Mouse (Mus musculus): ENCODE data around the gene Gm10964.
"Not testable (repeated sequence)": the region's sequence is repeated elsewhere in the genome, so short reads cannot be mapped to it uniquely, and the experiment has no call there.

Gm10964 gene

GRCm38 (mm10) chr3:103779183-103779582 lies 40.0 kb downstream of the Gm10964 start:
- no peak for DNase-seq (ENCODE audit: low spot score)

GRCm38 (mm10) chr3:103780271-103780670 lies 41.1 kb downstream of the Gm10964 start:
- DNase-seq (ENCODE audit: low spot score), result no peak

GRCm38 (mm10) chr3:103780777-103781176 lies 41.6 kb downstream of the Gm10964 start:
- DNase-seq (ENCODE audit: low spot score), result no peak

GRCm38 (mm10) chr3:103782844-103783609 lies 43.9 kb downstream of the Gm10964 start:
- DNase-seq (ENCODE audit: low spot score), result no peak

GRCm38 (mm10) chr3:103787225-103787624 lies 48.1 kb downstream of the Gm10964 start:
- DNase-seq (ENCODE audit: low spot score), result no peak

GRCm38 (mm10) chr3:103789096-103789495 lies 49.9 kb downstream of the Gm10964 start:
- no peak for DNase-seq (ENCODE audit: low spot score)

- peak; percentile 50 for DNase-seq (ENCODE audit: low spot score)
Measured at GRCm38 (mm10) chr3:103789891-103790345, 50.8 kb downstream of the Gm10964 start.

GRCm38 (mm10) chr3:103790346-103791145 lies 51.4 kb downstream of the Gm10964 start:
- peak; percentile 41 for DNase-seq (ENCODE audit: low spot score)

GRCm38 (mm10) chr3:103791230-103792110 lies 52.3 kb downstream of the Gm10964 start, which contains the start of gene Hipk1:
Gene Hipk1, minus strand, starts transcription at chr3:103791563.
- peak; percentile 94 for DNase-seq (ENCODE audit: low spot score)

- not testable (repeated sequence) for DNase-seq (ENCODE audit: low spot score)
Measured at GRCm38 (mm10) chr3:103792111-103792406, 52.9 kb downstream of the Gm10964 start.

- DNase-seq (ENCODE audit: low spot score), result no peak
Measured at GRCm38 (mm10) chr3:103792566-103792965, 53.4 kb downstream of the Gm10964 start.

Data from retina, embryonic 14.5 days (tissue).